Mouse (Mus musculus) lung, postnatal 0 days (tissue): Measurements from ENCODE around the gene Cacna1d. TPM values are rescaled to one million over a fixed set of nuclear protein-coding genes. Genes with fewer than 3 reads are reported as not detected.

Experiments used
- ATAC-seq: fragments of 200-750 bp; cut with Nextera tagmentation; 2 replicates; pipeline ENCODE4 v1.8.0; 2017; ENCODE audit warnings: moderate library complexity
- DNase-seq: peaks from one replicate; pipeline ENCODE4 v3.0.0-alpha.2; 2016; ENCODE audit warnings: low spot score
- H3K27ac ChIP-seq: fragments of 300-500 bp; sonication (generic); 2 replicates; pipeline ENCODE4 v1.5.1; 2014; ENCODE audit warnings: antibody characterized with exemption, mild to moderate bottlenecking, low read length, mixed read lengths
- H3K27me3 ChIP-seq: fragments of 300-500 bp; sonication (generic); replicated peaks from 2 replicates; pipeline ENCODE4 v1.6.1; 2014; ENCODE audit warnings: low read length, mixed read lengths; ENCODE audit not compliant: insufficient read depth
- H3K36me3 ChIP-seq: fragments of 300-500 bp; sonication (generic); 2 replicates; pipeline ENCODE4 v1.6.1; 2014; ENCODE audit warnings: low read length, mixed read lengths; ENCODE audit not compliant: insufficient read depth
- H3K4me1 ChIP-seq: fragments of 300-500 bp; sonication (generic); 2 replicates; pipeline ENCODE4 v1.6.1; 2014; ENCODE audit warnings: antibody characterized with exemption, low read depth, low read length, mixed read lengths; ENCODE audit not compliant: insufficient read depth
- H3K4me2 ChIP-seq: fragments of 300-500 bp; sonication (generic); replicated peaks from 2 replicates; pipeline ENCODE4 v1.6.1; 2014; ENCODE audit warnings: low read depth, mild to moderate bottlenecking, low read length, moderate library complexity, mixed read lengths
- H3K4me3 ChIP-seq: fragments of 300-500 bp; sonication (generic); 2 replicates; pipeline ENCODE4 v1.5.1; 2014; ENCODE audit warnings: low read depth, low read length
- H3K9ac ChIP-seq: fragments of 300-500 bp; sonication (generic); replicated peaks from 2 replicates; pipeline ENCODE4 v1.6.1; 2014; ENCODE audit warnings: low read depth, mild to moderate bottlenecking
- H3K9me3 ChIP-seq: fragments of 300-500 bp; sonication (generic); 2 replicates; pipeline ENCODE4 v1.6.1; 2016; ENCODE audit warnings: low read length, mixed read lengths
- CTCF ChIP-seq: IDR thresholded peaks from 2 replicates; pipeline ENCODE4 v1.5.1; 2016; ENCODE audit warnings: antibody characterized with exemption, mild to moderate bottlenecking
- EP300 ChIP-seq: IDR thresholded peaks from 2 replicates; pipeline ENCODE4 v1.6.1; 2016; ENCODE audit warnings: antibody characterized with exemption, mild to moderate bottlenecking, control low read depth
- WGBS: fragments of 180-500 bp; shearing (Covaris S2); extraction: QIAGEN DNeasy Blood & Tissue Kit; methylation state at CpG from one replicate; pipeline ENCODE4 v1.1.7; 2014; 5-methylcytosine and 5-hydroxymethylcytosine counted together
- polyA plus RNA-seq: library from polyadenylated mRNA; unstranded; fragments of >200 nt; fragmentation: Nextera tagmentation; extraction: Ambion mirVana; gene quantifications from 2 replicates; pipeline ENCODE4 v1.2.1, GENCODE M21; 2015

Cacna1d gene
- polyA plus RNA-seq, 1 experiment from 2014 or later = 12.5 TPM

DNA sequence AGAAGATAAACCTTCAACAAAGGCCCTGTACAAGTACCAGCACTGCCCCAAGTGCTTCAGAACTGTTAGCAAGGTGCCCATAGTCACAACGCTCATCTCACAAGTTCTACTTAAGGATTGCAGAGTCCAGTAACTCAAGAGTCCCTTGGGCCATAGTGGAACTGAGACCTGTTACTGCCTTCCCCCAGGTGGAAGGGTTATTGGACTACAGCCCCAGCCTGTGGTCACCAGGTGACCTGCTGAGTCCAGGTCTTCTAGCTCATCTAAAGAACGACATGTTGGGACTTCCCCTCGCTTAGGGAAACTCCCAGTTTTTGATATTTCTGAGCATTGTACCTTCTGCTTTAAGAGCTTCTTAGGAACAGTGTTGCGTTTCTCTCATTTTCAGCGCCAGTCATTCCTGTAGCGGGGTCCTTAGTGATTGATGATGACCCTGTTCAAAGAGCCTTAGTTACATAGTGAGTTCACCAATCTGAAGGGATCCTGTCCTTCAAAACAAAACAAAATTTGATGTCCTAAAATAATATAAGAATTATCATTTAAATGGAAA lies 19.0 kb upstream of the Cacna1d start:
- DNase-seq (no peak), ATAC-seq (no peak)
- no peak overlapping the region for H3K27ac ChIP-seq
- no peak overlapping the region for H3K4me2 ChIP-seq
- H3K27me3 ChIP-seq = no peaks in the 10 kb centered on the region
- no peak overlapping the region for H3K4me3 ChIP-seq
- peaks cover 34% of the 10 kb centered on the region; the same call in 1 of the 2 replicates for H3K36me3 ChIP-seq
- no peak for TF ChIP-seq CTCF
- no peak for TF ChIP-seq EP300
- H3K4me1 ChIP-seq = no peaks in the 10 kb centered on the region
- WGBS = 84% methylated on average over 6 of the region's 6 CpGs
- H3K9ac ChIP-seq = no peak overlapping the region
- no peaks in the 10 kb centered on the region for H3K9me3 ChIP-seq

DNA sequence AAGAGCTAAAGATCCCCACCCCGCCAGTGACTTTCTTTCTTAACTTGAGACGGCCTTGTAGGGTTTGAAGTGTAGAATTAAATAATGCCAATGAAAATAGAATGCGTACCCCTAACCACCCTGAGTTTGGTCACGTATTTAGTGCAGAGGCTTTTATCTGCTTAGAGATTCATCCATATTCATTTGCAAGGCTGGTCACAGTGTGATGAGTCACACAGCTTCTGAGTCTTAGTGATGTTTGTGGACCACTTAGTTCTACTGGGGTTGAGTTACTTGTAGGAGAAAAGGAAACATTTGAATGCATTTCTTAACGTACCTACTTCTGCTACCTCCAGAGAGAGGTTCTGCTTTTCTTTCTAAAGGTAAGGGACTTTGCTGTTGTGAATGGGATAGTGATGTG lies 13.7 kb upstream of the Cacna1d start:
- ATAC-seq (no peak), DNase-seq (no peak)
- Histone ChIP-seq H3K27me3 (no peaks in the 10 kb centered on the region), H3K27ac (no peak overlapping the region), H3K9me3 (no peaks in the 10 kb centered on the region), H3K36me3 (peaks cover 22% of the 10 kb centered on the region; the same call in 1 of the 2 replicates), H3K9ac (no peak overlapping the region), H3K4me2 (no peak overlapping the region), H3K4me3 (no peak overlapping the region), H3K4me1 (no peaks in the 10 kb centered on the region)
- 89% methylated on average over 5 of the region's 5 CpGs for WGBS
- no peak for TF ChIP-seq CTCF
- no peak for TF ChIP-seq EP300

DNA sequence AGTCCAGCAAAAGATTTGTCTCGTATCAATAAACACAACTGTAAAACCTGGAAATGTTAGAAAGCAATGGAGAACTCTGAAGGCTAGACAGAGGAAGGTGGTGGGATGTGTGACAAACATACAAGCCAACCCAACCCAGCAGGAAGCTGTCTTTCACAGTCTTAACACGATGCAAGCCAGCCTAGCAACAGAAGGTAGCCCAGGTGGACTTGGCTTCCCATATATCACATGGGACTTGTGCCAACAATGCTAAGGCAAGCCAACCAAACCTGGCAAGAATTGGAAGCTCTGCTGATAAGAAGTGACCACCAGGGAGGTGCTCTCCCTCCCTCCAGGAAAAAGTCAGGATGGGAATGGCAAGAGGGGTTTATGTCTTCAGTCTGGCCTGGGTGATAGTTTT lies 6.9 kb upstream of the Cacna1d start:
- TF ChIP-seq CTCF = no peak
- TF ChIP-seq EP300 = no peak
- Histone ChIP-seq H3K27ac (no peak overlapping the region), H3K9ac (no peak overlapping the region), H3K4me2 (no peak overlapping the region), H3K4me3 (no peak overlapping the region), H3K27me3 (no peaks in the 10 kb centered on the region), H3K36me3 (no peaks in the 10 kb centered on the region; the same call in 1 of the 2 replicates), H3K4me1 (no peaks in the 10 kb centered on the region), H3K9me3 (no peaks in the 10 kb centered on the region)
- DNase-seq (no peak), ATAC-seq (no peak)
- WGBS = 65% methylated on average over 2 of the region's 2 CpGs

DNA sequence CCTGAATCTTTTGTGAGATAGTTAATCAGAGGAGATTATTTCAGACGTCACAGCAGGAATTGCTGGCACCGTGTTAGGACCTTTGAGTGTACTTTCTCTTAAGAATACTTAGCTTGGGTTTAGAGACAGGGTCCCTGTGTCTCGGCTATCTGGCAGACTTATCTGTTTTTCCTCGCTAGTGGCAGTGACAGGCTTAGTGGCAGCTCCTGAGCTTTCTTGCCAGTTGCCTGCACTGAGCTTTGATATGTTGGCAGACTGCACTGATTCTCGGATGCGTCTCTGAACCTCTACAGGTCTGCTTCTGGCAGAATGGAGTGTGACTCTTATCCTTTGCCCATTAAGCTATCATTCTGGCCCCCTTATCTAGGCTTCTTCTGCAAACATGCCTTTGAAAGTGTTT lies 3.7 kb upstream of the Cacna1d start:
- H3K27ac ChIP-seq = no peak overlapping the region
- DNase-seq (no peak), ATAC-seq (no peak)
- H3K4me1 ChIP-seq = no peaks in the 10 kb centered on the region
- TF ChIP-seq CTCF = no peak
- no peak for TF ChIP-seq EP300
- no peak overlapping the region for H3K4me3 ChIP-seq
- H3K9me3 ChIP-seq = no peaks in the 10 kb centered on the region
- H3K9ac ChIP-seq = no peak overlapping the region
- H3K36me3 ChIP-seq = no peaks in the 10 kb centered on the region; the same call in 1 of the 2 replicates
- H3K4me2 ChIP-seq = no peak overlapping the region
- WGBS = 49% methylated on average over 6 of the region's 6 CpGs
- no peaks in the 10 kb centered on the region for H3K27me3 ChIP-seq

DNA sequence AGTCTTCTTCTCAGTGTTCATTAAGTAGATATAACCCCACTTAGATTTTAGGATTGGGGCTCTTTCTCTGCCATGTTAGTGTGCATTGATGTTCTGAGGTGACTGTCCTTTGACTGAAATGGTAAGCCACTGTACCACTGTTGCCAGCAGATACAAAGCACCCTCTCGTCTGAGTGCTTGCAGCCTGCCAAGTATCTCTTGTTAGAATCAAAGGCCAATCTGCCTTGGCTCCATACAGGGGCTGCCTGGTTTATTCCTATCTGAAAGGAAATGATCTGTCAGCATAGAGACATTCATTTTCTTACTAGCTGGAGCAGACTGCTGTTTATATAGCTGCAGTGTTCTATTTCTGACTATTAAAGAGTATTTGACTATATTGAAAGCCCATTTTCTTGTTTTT lies 2.0 kb upstream of the Cacna1d start:
- ATAC-seq (no peak), DNase-seq (no peak)
- no peaks in the 10 kb centered on the region for H3K27me3 ChIP-seq
- peaks cover 4% of the 10 kb centered on the region; the same call in 1 of the 2 replicates for H3K36me3 ChIP-seq
- no peaks in the 10 kb centered on the region for H3K9me3 ChIP-seq
- TF ChIP-seq EP300 = no peak
- no peak for TF ChIP-seq CTCF
- no peak overlapping the region for H3K4me3 ChIP-seq
- WGBS = 25% methylated on average over 1 of the region's 1 CpGs
- no peak overlapping the region for H3K4me2 ChIP-seq
- H3K27ac ChIP-seq = no peak overlapping the region
- H3K9ac ChIP-seq = no peak overlapping the region
- H3K4me1 ChIP-seq = no peaks in the 10 kb centered on the region

DNA sequence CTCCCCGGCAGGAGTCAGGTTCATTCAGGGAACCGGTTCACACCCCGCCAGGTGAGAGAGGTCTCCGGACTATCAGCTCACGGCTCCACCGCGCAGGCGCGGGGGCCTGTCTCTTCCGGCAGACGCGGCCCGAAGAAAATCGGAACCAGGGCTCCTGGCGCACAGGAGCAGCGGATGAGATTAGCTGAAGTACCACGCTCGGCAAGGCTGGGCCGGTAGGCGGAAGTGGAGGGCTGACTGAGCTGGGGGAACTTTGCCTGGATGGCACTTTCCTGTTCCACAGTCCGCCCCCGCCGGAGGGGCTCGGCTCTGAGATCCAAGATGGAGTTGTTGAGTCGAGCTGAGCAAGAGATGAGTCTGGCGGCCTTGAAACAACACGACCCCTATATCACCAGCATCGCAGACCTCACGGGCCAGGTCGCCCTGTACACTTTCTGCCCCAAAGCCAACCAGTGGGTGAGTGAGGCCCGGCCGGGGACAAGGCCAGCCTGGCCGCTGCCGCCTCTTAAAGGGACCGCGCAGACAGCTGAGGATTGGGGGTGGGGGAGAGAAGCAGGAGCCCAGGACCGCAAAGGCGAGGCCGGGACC lies 11.8 kb downstream of the Cacna1d start, which contains the start of gene Dcp1a:
TSS of gene Dcp1a (plus strand) at position 175 of the 588 bp plus-strand sequence.
- peak within 1 kb of the TSS; percentile 97 for H3K4me3 ChIP-seq
- no peaks in the 10 kb centered on the region for H3K9me3 ChIP-seq
- no peaks in the 10 kb centered on the region; the same call in 1 of the 2 replicates for H3K4me1 ChIP-seq
- TF ChIP-seq EP300 (no peak), CTCF (peak; percentile 44)
- DNase-seq (peak; percentile 98), ATAC-seq (peak; percentile 100)
- peak within 1 kb of the TSS; percentile 67 for H3K4me2 ChIP-seq
- 1% methylated on average over 39 of the region's 39 CpGs for WGBS
- peak within 1 kb of the TSS; percentile 88 for H3K27ac ChIP-seq
- peak within 1 kb of the TSS; percentile 92 for H3K9ac ChIP-seq
- peaks cover 14% of the 10 kb centered on the region; the same call in 1 of the 2 replicates for H3K36me3 ChIP-seq
- H3K27me3 ChIP-seq = no peaks in the 10 kb centered on the region
